Mouse (Mus musculus) C2C12 (cell line): ENCODE data around the gene Tinf2. TPM values are rescaled to one million over a fixed set of nuclear protein-coding genes. Genes with fewer than 3 reads are reported as not detected.

ENCODE experiments used
- H3K27me3 ChIP-seq: one replicate; pipeline ENCODE4 v1.6.1; 2011; ENCODE audit not compliant: control insufficient read depth, insufficient read depth, insufficient read length
- H3K36me3 ChIP-seq: one replicate; pipeline ENCODE4 v1.6.1; 2011; ENCODE audit not compliant: control insufficient read depth, insufficient read depth
- H3K4me3 ChIP-seq: one replicate; pipeline ENCODE4 v1.5.1; 2011; ENCODE audit warnings: mild to moderate bottlenecking, control low read depth; ENCODE audit not compliant: poor library complexity, insufficient read depth, severe bottlenecking
- H3K79me2 ChIP-seq: one replicate; pipeline ENCODE4 v1.6.1; 2011; ENCODE audit not compliant: control insufficient read depth, insufficient read depth
- H3K79me3 ChIP-seq: one replicate; pipeline ENCODE4 v1.6.1; 2011; ENCODE audit warnings: low read depth, control low read depth
- H3ac ChIP-seq: one replicate; pipeline ENCODE3; 2011; ENCODE audit warnings: low read depth; ENCODE audit not compliant: control insufficient read depth, insufficient read length
- CEBPB ChIP-seq: IDR thresholded peaks from one replicate; pipeline ENCODE4 v1.6.1; 2011; ENCODE audit warnings: low read depth, mild to moderate bottlenecking, control low read depth, moderate library complexity
- CTCF ChIP-seq: IDR thresholded peaks from one replicate; pipeline ENCODE4 v1.5.1; 2011; ENCODE audit not compliant: control insufficient read depth, insufficient read depth, insufficient read length
- FOSL1 ChIP-seq: IDR thresholded peaks from one replicate; pipeline ENCODE4 v1.8.0; 2011; ENCODE audit warnings: mild to moderate bottlenecking, low read length; ENCODE audit not compliant: poor library complexity, insufficient read depth, severe bottlenecking
- MAX ChIP-seq: IDR thresholded peaks from one replicate; pipeline ENCODE4 v1.6.1; 2011; ENCODE audit warnings: mild to moderate bottlenecking, control low read depth
- MYOD1 ChIP-seq: IDR thresholded peaks from one replicate; pipeline ENCODE4 v1.6.1; 2011; ENCODE audit warnings: low read depth; ENCODE audit not compliant: control insufficient read depth, insufficient read length
- MYOG ChIP-seq: IDR thresholded peaks from one replicate; pipeline ENCODE4 v1.6.1; 2011; ENCODE audit not compliant: control insufficient read depth, insufficient read length; ENCODE audit errors: extremely low read depth
- USF1 ChIP-seq: IDR thresholded peaks from one replicate; pipeline ENCODE4 v1.6.1; 2011; ENCODE audit warnings: low read depth, mild to moderate bottlenecking, control low read depth, moderate library complexity
- polyA plus RNA-seq: library from polyadenylated mRNA; unstranded; fragments of >200 nt; fragmentation: generic; extraction: Trizol; gene quantifications from one replicate; pipeline ENCODE4 v1.2.1, GENCODE M21; 2012; ENCODE audit warnings: missing spikeins

Gene Tinf2
- polyA plus RNA-seq, 1 experiment = 24.4 TPM

DNA sequence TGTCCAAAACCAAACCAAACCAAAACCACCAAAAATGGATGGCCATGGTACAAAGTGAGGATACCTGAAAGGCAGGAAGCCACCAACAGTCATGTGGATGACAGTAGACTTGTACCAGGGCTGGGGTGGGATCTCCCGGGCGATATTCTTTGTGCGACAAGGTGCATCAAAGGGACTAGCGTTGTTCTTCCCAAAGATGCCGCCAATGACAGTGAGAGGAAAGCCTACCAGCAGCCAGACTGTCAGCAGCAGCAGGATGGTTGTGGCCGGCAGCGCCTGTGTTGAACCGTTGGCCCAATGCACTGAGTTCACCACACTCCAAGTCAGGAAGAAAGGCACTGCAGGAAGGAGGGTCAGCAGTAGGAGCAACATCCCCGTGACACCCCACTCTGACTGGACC lies 43.8 kb downstream of the Tinf2 start, which contains the start of gene Gm49378:
Gene Gm49378 (minus strand): TSS at position 101 of the 400 bp plus-strand sequence.
- no peak within 1 kb of the TSS for H3K4me3 ChIP-seq
- H3K79me2 ChIP-seq = peaks cover 59% of the 10 kb centered on the region
- no peak within 1 kb of the TSS for H3ac ChIP-seq
- peaks cover 74% of the 10 kb centered on the region for H3K36me3 ChIP-seq
- H3K79me3 ChIP-seq = peaks cover 42% of the 10 kb centered on the region
- TF ChIP-seq CTCF (no peak), USF1 (no peak), FOSL1 (no peak)
- no peaks in the 10 kb centered on the region for H3K27me3 ChIP-seq

DNA sequence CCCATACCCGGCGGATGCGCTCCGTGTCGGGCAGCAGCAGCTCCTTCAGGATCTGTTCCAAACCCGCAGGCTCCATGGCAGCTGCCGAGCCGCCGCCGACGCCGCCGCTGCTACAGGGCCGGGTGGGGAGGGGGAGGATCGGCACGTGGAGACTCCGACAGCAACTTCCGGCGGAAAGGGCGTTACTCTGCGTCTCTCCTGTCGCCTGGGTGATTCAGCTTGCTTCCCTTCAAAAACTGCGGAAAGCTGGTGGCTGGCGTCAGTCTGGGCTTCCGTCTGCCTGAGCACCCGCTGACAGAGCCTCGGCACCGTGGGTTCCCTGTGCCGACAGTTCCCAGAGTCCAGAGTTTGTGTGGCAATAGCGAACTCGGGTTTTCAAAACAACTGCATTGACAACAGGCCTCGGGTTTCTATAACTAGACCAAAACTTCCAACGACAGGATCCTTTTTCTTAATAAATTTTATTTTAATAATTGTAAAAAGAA lies 46.1 kb downstream of the Tinf2 start, which contains the start of gene Ipo4:
Gene Ipo4 (minus strand): TSS at position 435 of the 485 bp plus-strand sequence.
- Histone ChIP-seq H3K27me3 (no peaks in the 10 kb centered on the region), H3ac (peak within 1 kb of the TSS; percentile 96), H3K36me3 (peaks cover 84% of the 10 kb centered on the region), H3K4me3 (peak within 1 kb of the TSS; percentile 68), H3K79me2 (peaks cover 36% of the 10 kb centered on the region), H3K79me3 (peaks cover 22% of the 10 kb centered on the region)
- TF ChIP-seq MYOD1 (no peak), CEBPB (no peak), FOSL1 (no peak), USF1 (peak; percentile 66), CTCF (no peak), MYOG (no peak), MAX (peak; percentile 98)

DNA sequence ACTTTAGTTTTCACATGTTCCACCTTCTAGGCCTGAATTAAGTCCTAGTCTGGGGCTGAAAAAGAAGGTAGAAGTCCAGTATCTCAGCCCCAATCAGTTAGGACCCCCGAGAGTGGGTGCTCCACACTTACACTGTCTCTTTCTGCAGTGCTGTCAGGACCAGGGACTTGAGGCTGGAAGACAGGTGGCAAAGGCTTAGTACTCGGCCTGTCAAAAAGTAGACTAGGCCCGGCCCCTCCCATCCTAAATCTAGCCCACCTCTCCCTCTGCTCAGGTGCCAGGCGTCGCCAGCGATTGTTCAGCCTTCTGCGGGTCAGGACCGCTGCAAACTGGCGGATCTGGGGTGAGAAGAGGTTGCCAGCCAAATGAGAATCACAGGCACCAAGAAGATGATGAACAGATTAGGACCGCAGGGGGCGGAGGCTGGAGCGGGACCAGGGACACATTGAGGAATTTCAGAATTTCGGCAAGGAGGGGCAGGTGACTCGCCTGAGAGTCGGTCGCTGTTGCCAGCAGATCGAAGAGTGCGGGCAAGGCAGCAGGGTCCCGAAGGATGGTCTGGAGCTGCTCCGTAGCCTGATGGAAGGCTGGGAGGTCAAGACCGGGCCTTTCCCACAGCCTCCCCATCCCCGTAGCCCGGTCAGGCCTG lies 46.6 kb downstream of the Tinf2 start:
- H3K79me2 ChIP-seq = peaks cover 31% of the 10 kb centered on the region
- no peaks in the 10 kb centered on the region for H3K27me3 ChIP-seq
- peak overlapping the region; percentile 96 for H3ac ChIP-seq
- H3K36me3 ChIP-seq = peaks cover 84% of the 10 kb centered on the region
- H3K79me3 ChIP-seq = peaks cover 17% of the 10 kb centered on the region
- TF ChIP-seq CTCF (no peak), USF1 (no peak), FOSL1 (no peak), MYOD1 (peak; percentile 69), CEBPB (no peak), MAX (no peak), MYOG (no peak)
- peak overlapping the region; percentile 68 for H3K4me3 ChIP-seq

DNA sequence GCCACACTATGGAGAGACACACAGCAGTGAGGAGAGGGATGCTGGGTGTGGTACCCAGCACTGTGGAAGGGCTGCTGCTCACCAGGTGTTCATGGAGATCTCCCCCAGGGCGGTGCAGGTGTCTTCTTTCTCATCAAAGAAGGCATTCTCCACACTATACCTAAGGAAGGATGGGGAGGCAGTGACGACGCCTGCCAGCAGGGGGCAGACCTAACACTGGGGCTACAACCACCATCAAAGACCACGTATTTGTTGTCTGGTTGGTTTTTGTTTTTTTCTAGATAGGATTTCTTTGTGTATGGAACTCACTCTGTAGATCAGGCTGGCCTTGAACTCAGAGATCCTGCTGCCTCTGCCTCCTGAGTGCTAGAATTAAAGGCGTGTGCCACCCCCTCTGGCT lies 52.3 kb downstream of the Tinf2 start:
- peaks cover 13% of the 10 kb centered on the region for H3K79me2 ChIP-seq
- H3K36me3 ChIP-seq = peaks cover 92% of the 10 kb centered on the region

DNA sequence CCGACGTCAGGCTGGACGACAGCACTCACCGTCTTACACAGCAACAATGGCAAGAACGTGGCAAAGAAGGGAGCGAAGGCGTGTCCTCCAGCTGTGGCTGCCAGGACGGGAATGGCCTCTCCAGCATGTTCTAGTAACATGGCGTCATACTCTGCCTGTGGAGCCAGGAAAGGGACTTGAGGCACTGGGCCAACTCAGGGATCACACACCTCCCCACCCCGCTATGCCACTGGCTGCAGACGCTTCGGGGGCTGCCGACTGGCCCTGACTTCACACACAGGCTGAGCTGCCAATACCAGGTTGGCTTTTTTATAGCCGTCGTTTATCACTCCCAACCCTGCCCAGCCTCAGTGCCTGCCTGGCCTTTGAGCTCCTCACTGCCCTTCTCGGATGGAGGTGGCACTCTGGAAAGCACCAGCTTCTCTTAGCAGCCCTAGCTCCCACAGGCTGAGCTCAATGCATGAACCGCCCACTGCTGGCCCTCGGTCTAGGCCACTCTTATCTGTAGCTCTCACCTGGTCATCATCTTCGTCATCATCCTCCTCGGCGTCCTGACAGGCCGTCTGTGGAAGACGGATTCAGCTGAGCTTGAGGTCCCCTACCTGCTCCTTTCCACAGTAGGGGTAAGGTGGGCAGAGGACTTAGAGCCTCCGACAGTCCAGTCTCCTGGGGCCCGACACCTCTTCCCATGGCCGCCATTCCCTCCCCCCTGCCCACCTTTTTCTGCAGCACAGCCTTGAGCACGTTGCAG lies 53.4 kb downstream of the Tinf2 start:
- Histone ChIP-seq H3K27me3 (no peaks in the 10 kb centered on the region), H3K36me3 (peaks cover 81% of the 10 kb centered on the region), H3K79me3 (no peaks in the 10 kb centered on the region), H3K79me2 (peaks cover 3% of the 10 kb centered on the region), H3ac (no peak overlapping the region), H3K4me3 (no peak overlapping the region)
- TF ChIP-seq CTCF (no peak), MYOG (no peak), MYOD1 (no peak), MAX (no peak), USF1 (no peak), FOSL1 (no peak), CEBPB (no peak)

More for the DNA sequence above, 52.3 kb downstream of the Tinf2 start:
- TF ChIP-seq CTCF = peak; percentile 57
- no peak for TF ChIP-seq MYOD1
- Histone ChIP-seq H3K4me3 (no peak overlapping the region), H3ac (no peak overlapping the region), H3K27me3 (no peaks in the 10 kb centered on the region), H3K79me3 (peaks cover 8% of the 10 kb centered on the region)

Other genes starting within 250 kb of the Tinf2 start
- gene Dhrs4, start 203.1 kb downstream of the Tinf2 start, polyA plus RNA-seq = 45.9 TPM
- gene Carmil3, start 191.2 kb downstream of the Tinf2 start, polyA plus RNA-seq = 0.23 TPM
- not detected for gene Cpne6, start 171.4 kb downstream of the Tinf2 start, polyA plus RNA-seq
- not detected for gene Nrl, start 156.8 kb downstream of the Tinf2 start, polyA plus RNA-seq
- 87.9 TPM for gene Pck2, start 141.6 kb downstream of the Tinf2 start, polyA plus RNA-seq
- gene Dcaf11, start 121.8 kb downstream of the Tinf2 start, polyA plus RNA-seq = 15.8 TPM
- gene A730061H03Rik, start 121.4 kb downstream of the Tinf2 start, polyA plus RNA-seq = 0.16 TPM
- gene Fitm1, start 106.2 kb downstream of the Tinf2 start, polyA plus RNA-seq = 0.40 TPM
- 63.7 TPM for gene Psme1, start 103.7 kb downstream of the Tinf2 start, polyA plus RNA-seq
- gene Emc9, start 96.5 kb downstream of the Tinf2 start, polyA plus RNA-seq = 7.5 TPM
- gene Psme2, start 90.7 kb downstream of the Tinf2 start, polyA plus RNA-seq = 110 TPM
- gene Rnf31, start 90.1 kb downstream of the Tinf2 start, polyA plus RNA-seq = 9.4 TPM
- gene Irf9, start 78.2 kb downstream of the Tinf2 start, polyA plus RNA-seq = 3.3 TPM
- not detected for gene Rec8, start 63.8 kb downstream of the Tinf2 start, polyA plus RNA-seq
- gene Ipo4, start 45.9 kb downstream of the Tinf2 start, polyA plus RNA-seq = 113 TPM
- 0.13 TPM for gene Gm49378, start 43.9 kb downstream of the Tinf2 start, polyA plus RNA-seq
- gene Tm9sf1, start 38.0 kb downstream of the Tinf2 start, polyA plus RNA-seq = 72.9 TPM
- gene Tssk4, start 31.6 kb downstream of the Tinf2 start, polyA plus RNA-seq = 0.43 TPM
- gene Mdp1, start 21.3 kb downstream of the Tinf2 start, polyA plus RNA-seq = 16.5 TPM
- 23.8 TPM for gene Gmpr2, start 9.9 kb downstream of the Tinf2 start, polyA plus RNA-seq
- gene Nedd8, start 9.7 kb downstream of the Tinf2 start, polyA plus RNA-seq = 478 TPM
- 0.07 TPM for gene Tgm1, start 32.1 kb upstream of the Tinf2 start, polyA plus RNA-seq
- 11.9 TPM for gene Rabggta, start 40.4 kb upstream of the Tinf2 start, polyA plus RNA-seq
- 63.7 TPM for gene Dhrs1, start 63.9 kb upstream of the Tinf2 start, polyA plus RNA-seq
- 38.6 TPM for gene Nop9, start 63.9 kb upstream of the Tinf2 start, polyA plus RNA-seq
- 0.05 TPM for gene Cideb, start 76.6 kb upstream of the Tinf2 start, polyA plus RNA-seq
- gene Ltb4r2, start 79.6 kb upstream of the Tinf2 start, polyA plus RNA-seq = 0.09 TPM
- 0.05 TPM for gene Ltb4r1, start 84.1 kb upstream of the Tinf2 start, polyA plus RNA-seq
- 0.02 TPM for gene Adcy4, start 102.3 kb upstream of the Tinf2 start, polyA plus RNA-seq
- 0.55 TPM for gene Ripk3, start 107.0 kb upstream of the Tinf2 start, polyA plus RNA-seq
- 1.2 TPM for gene Nfatc4, start 141.3 kb upstream of the Tinf2 start, polyA plus RNA-seq
- 0.13 TPM for gene Nynrin, start 172.2 kb upstream of the Tinf2 start, polyA plus RNA-seq
- gene Cbln3, start 202.6 kb upstream of the Tinf2 start, polyA plus RNA-seq = 0.05 TPM
- 3.6 TPM for gene Khnyn, start 203.1 kb upstream of the Tinf2 start, polyA plus RNA-seq
- gene Sdr39u1, start 218.5 kb upstream of the Tinf2 start, polyA plus RNA-seq = 4.7 TPM